Mouse (Mus musculus) midbrain, embryonic 15.5 days (tissue): ENCODE measurements around the gene Olfr31. TPM values are rescaled to one million over a fixed set of nuclear protein-coding genes. Genes with fewer than 3 reads are reported as not detected.

Experiments used
- polyA plus RNA-seq: library from polyadenylated mRNA; unstranded; fragments of >200 nt; fragmentation: Nextera tagmentation; extraction: Ambion mirVana; gene quantifications from 2 replicates; pipeline ENCODE4 v1.2.1, GENCODE M21; 2015

Olfr31 gene
- polyA plus RNA-seq, 1 experiment from 2014 or later, result 0.12 TPM

Other genes starting within 250 kb of the Olfr31 start
- 235 and 242 TPM in 2 replicates for gene Psmd6, start 201.8 kb upstream of the Olfr31 start, polyA plus RNA-seq
- not detected in 2 replicates for gene Olfr720, start 136.0 kb upstream of the Olfr31 start, polyA plus RNA-seq
- 2.1 and 4.0 TPM in 2 replicates for gene Il3ra, start 23.4 kb downstream of the Olfr31 start, polyA plus RNA-seq
- not detected in 2 replicates for gene Olfr721-ps1, start 78.5 kb downstream of the Olfr31 start, polyA plus RNA-seq